Mouse (Mus musculus): Measurements from ENCODE around the gene Slc1a3.

DNA sequence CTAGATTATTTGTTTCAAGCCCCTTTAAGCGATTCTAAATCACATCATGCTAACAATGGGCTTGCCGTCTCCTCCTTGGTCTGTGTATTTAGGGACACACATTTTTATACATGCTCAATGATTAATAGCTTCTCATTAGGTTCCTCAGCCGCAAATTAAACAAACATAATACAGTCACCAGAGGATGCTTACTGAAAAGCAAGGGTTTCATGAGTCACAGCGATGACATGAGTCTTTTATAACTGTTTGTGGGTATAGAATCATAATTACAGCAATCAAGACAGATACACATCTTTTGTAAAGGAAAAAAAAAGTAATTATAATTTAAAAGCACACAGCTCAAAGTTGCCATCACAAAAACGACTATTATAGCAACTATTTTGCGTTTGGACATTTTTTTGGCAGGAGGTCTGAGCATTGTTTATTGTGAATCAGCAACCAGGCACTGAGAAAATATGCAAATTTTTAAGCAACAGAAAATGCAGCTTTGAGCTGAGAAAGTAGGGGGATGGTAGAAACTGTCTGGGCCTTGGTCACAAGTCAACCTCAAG lies 6.5 kb upstream of the Slc1a3 start:
- TF ChIP-seq CTCF (IDR thresholded peaks at IDR 0.05; ENCODE audit: low read depth), result no peak
- TF ChIP-seq EP300 (IDR thresholded peaks at IDR 0.05; ENCODE audit: low read depth), result no peak

All from liver, embryonic 14.5 days (tissue).